Mouse (Mus musculus) limb, embryonic 12.5 days (tissue): Measurements from ENCODE around the gene Gm12830. TPM values are rescaled to one million over a fixed set of nuclear protein-coding genes. Genes with fewer than 3 reads are reported as not detected.

Experiments
- ATAC-seq: fragments of 200-750 bp; cut with Nextera tagmentation; 2 replicates; pipeline ENCODE4 v1.8.0; 2017; ENCODE audit warnings: low read depth, moderate TSS enrichment; ENCODE audit not compliant: insufficient number of reproducible peaks, insufficient read depth, low FRiP score, low TSS enrichment
- H3K27ac ChIP-seq: fragments of 300-500 bp; sonication (generic); 2 replicates; pipeline ENCODE4 v1.5.1; 2016; ENCODE audit warnings: mild to moderate bottlenecking, moderate library complexity
- H3K27me3 ChIP-seq: fragments of 300-500 bp; sonication (generic); 2 replicates; pipeline ENCODE4 v1.6.1; 2016; ENCODE audit warnings: mild to moderate bottlenecking, moderate library complexity
- H3K36me3 ChIP-seq: fragments of 300-500 bp; sonication (generic); 2 replicates; pipeline ENCODE4 v1.6.1; 2016; ENCODE audit warnings: mild to moderate bottlenecking, moderate library complexity
- H3K4me1 ChIP-seq: fragments of 300-500 bp; sonication (generic); replicated peaks from 2 replicates; pipeline ENCODE4 v1.6.1; 2016
- H3K4me2 ChIP-seq: fragments of 300-500 bp; sonication (generic); 2 replicates; pipeline ENCODE4 v1.6.1; 2016; ENCODE audit warnings: mild to moderate bottlenecking, moderate library complexity
- H3K4me3 ChIP-seq: fragments of 300-500 bp; sonication (generic); replicated peaks from 2 replicates; pipeline ENCODE4 v1.5.1; 2016; ENCODE audit warnings: mild to moderate bottlenecking
- H3K9ac ChIP-seq: fragments of 300-500 bp; sonication (generic); replicated peaks from 2 replicates; pipeline ENCODE4 v1.6.1; 2016; ENCODE audit warnings: mild to moderate bottlenecking, moderate library complexity
- H3K9me3 ChIP-seq: fragments of 300-500 bp; sonication (generic); 2 replicates; pipeline ENCODE4 v1.6.1; 2016; ENCODE audit warnings: mild to moderate bottlenecking, moderate library complexity
- WGBS: fragments of 180-500 bp; shearing (Covaris S2); methylation state at CpG from one replicate; pipeline ENCODE4 v1.1.7; 2016; 5-methylcytosine and 5-hydroxymethylcytosine counted together
- polyA plus RNA-seq: library from polyadenylated mRNA; unstranded; fragments of >200 nt; fragmentation: Nextera tagmentation; extraction: Ambion mirVana; gene quantifications from 2 replicates; pipeline ENCODE4 v1.2.1, GENCODE M21; 2016

The Gm12830 gene
- polyA plus RNA-seq, 1 experiment from 2014 or later: not detected

- no peaks in the 10 kb centered on the region for H3K36me3 ChIP-seq
- WGBS: 38% methylated on average over 6 of the region's 6 CpGs
- H3K9me3 ChIP-seq: peaks cover 3% of the 10 kb centered on the region; the same call in 1 of the 2 replicates
- peaks cover 39% of the 10 kb centered on the region for H3K4me1 ChIP-seq
- H3K9ac ChIP-seq: no peak overlapping the region
- peaks cover 60% of the 10 kb centered on the region for H3K27me3 ChIP-seq
- no peak overlapping the region for H3K4me2 ChIP-seq
- H3K4me3 ChIP-seq: no peak overlapping the region
- no peak for ATAC-seq
- no peak overlapping the region for H3K27ac ChIP-seq
Observed at GRCm38 (mm10) chr4:114846723-114847122, 25.2 kb downstream of the Gm12830 start.

- H3K4me3 ChIP-seq: no peak overlapping the region
- H3K4me2 ChIP-seq: no peak overlapping the region
- H3K4me1 ChIP-seq: 0 out of 2 replicates have a peak, but pooled peaks cover 8% of the 10 kb centered on the region
- no peak overlapping the region for H3K27ac ChIP-seq
- WGBS: 49% methylated on average over 2 of the region's 2 CpGs
- H3K9ac ChIP-seq: no peak overlapping the region
- no peak for ATAC-seq
- no peaks in the 10 kb centered on the region for H3K9me3 ChIP-seq
- no peaks in the 10 kb centered on the region for H3K36me3 ChIP-seq
- H3K27me3 ChIP-seq: peaks cover 48% of the 10 kb centered on the region
Observed at GRCm38 (mm10) chr4:114853968-114854367, 32.4 kb downstream of the Gm12830 start.

GRCm38 (mm10) chr4:114858426-114858825 is 36.9 kb downstream of the Gm12830 start:
- no peaks in the 10 kb centered on the region for H3K9me3 ChIP-seq
- H3K4me2 ChIP-seq: no peak overlapping the region
- peaks cover 60% of the 10 kb centered on the region for H3K27me3 ChIP-seq
- H3K4me3 ChIP-seq: no peak overlapping the region
- no peak overlapping the region for H3K27ac ChIP-seq
- H3K4me1 ChIP-seq: 0 out of 2 replicates have a peak, but pooled peaks cover 8% of the 10 kb centered on the region
- no peaks in the 10 kb centered on the region for H3K36me3 ChIP-seq
- WGBS: 44% methylated on average over 5 of the region's 5 CpGs
- ATAC-seq: no peak
- no peak overlapping the region for H3K9ac ChIP-seq

- no peak for ATAC-seq
- WGBS: 77% methylated on average over 5 of the region's 5 CpGs
Observed at GRCm38 (mm10) chr4:114863166-114863565, 41.6 kb downstream of the Gm12830 start.

GRCm38 (mm10) chr4:114869765-114870490 is 48.4 kb downstream of the Gm12830 start:
- H3K4me2 ChIP-seq: no peak overlapping the region
- no peaks in the 10 kb centered on the region for H3K36me3 ChIP-seq
- ATAC-seq: no peak
- H3K4me3 ChIP-seq: no peak overlapping the region
- no peak overlapping the region for H3K9ac ChIP-seq
- WGBS: 49% methylated on average over 11 of the region's 11 CpGs
- no peaks in the 10 kb centered on the region for H3K9me3 ChIP-seq
- peaks cover 39% of the 10 kb centered on the region for H3K27me3 ChIP-seq
- H3K27ac ChIP-seq: no peak overlapping the region
- no peaks in the 10 kb centered on the region for H3K4me1 ChIP-seq

More at GRCm38 (mm10) chr4:114863166-114863565, 41.6 kb downstream of the Gm12830 start:
- Histone ChIP-seq H3K4me3 (no peak overlapping the region), H3K4me1 (no peaks in the 10 kb centered on the region), H3K9me3 (no peaks in the 10 kb centered on the region), H3K9ac (no peak overlapping the region), H3K36me3 (no peaks in the 10 kb centered on the region), H3K27ac (no peak overlapping the region), H3K4me2 (no peak overlapping the region), H3K27me3 (peaks cover 50% of the 10 kb centered on the region)

- Histone ChIP-seq H3K4me2 (no peak overlapping the region), H3K4me3 (no peak overlapping the region), H3K9ac (no peak overlapping the region), H3K9me3 (no peaks in the 10 kb centered on the region), H3K27ac (no peak overlapping the region), H3K27me3 (peaks cover 53% of the 10 kb centered on the region), H3K4me1 (no peaks in the 10 kb centered on the region), H3K36me3 (no peaks in the 10 kb centered on the region)
- WGBS: 23% methylated on average over 8 of the region's 8 CpGs
- no peak for ATAC-seq
Observed at GRCm38 (mm10) chr4:114876441-114876972, 55.0 kb downstream of the Gm12830 start.

GRCm38 (mm10) chr4:114882232-114882631 is 60.7 kb downstream of the Gm12830 start:
- Histone ChIP-seq H3K4me1 (no peaks in the 10 kb centered on the region), H3K36me3 (no peaks in the 10 kb centered on the region), H3K4me2 (no peak overlapping the region), H3K27ac (no peak overlapping the region), H3K27me3 (peaks cover 73% of the 10 kb centered on the region), H3K9ac (no peak overlapping the region), H3K9me3 (no peaks in the 10 kb centered on the region), H3K4me3 (no peak overlapping the region)
- WGBS: 90% methylated on average over 1 of the region's 1 CpGs
- no peak for ATAC-seq

- Histone ChIP-seq H3K9ac (no peak overlapping the region), H3K9me3 (no peaks in the 10 kb centered on the region), H3K4me1 (peaks cover 12% of the 10 kb centered on the region), H3K4me2 (no peak overlapping the region), H3K36me3 (no peaks in the 10 kb centered on the region), H3K4me3 (no peak overlapping the region), H3K27ac (no peak overlapping the region), H3K27me3 (peaks cover 93% of the 10 kb centered on the region)
- 8% methylated on average over 4 of the region's 4 CpGs for WGBS
- no peak for ATAC-seq
Observed at GRCm38 (mm10) chr4:114897853-114898252, 76.3 kb downstream of the Gm12830 start.

GRCm38 (mm10) chr4:114899885-114900284 is 78.4 kb downstream of the Gm12830 start:
- Histone ChIP-seq H3K9me3 (no peaks in the 10 kb centered on the region), H3K9ac (no peak overlapping the region), H3K4me3 (no peak overlapping the region), H3K27me3 (peaks cover 97% of the 10 kb centered on the region), H3K4me2 (no peak overlapping the region), H3K27ac (no peak overlapping the region), H3K36me3 (no peaks in the 10 kb centered on the region), H3K4me1 (peaks cover 12% of the 10 kb centered on the region)
- 5% methylated on average over 3 of the region's 3 CpGs for WGBS
- no peak for ATAC-seq

- Histone ChIP-seq H3K4me2 (no peak overlapping the region), H3K36me3 (no peaks in the 10 kb centered on the region), H3K9me3 (no peaks in the 10 kb centered on the region), H3K27ac (no peak overlapping the region), H3K9ac (no peak overlapping the region), H3K4me3 (no peak overlapping the region), H3K4me1 (peaks cover 12% of the 10 kb centered on the region), H3K27me3 (peaks cover 99% of the 10 kb centered on the region)
- WGBS: 2% methylated on average over 33 of the region's 33 CpGs
- no peak for ATAC-seq
Observed at GRCm38 (mm10) chr4:114900866-114901642, 79.5 kb downstream of the Gm12830 start.

- WGBS: under 1% methylated on average over 42 of the region's 42 CpGs
- Histone ChIP-seq H3K4me1 (peaks cover 12% of the 10 kb centered on the region), H3K27ac (no peak overlapping the region), H3K9me3 (no peaks in the 10 kb centered on the region), H3K27me3 (peaks cover 99% of the 10 kb centered on the region), H3K9ac (no peak overlapping the region), H3K36me3 (no peaks in the 10 kb centered on the region), H3K4me2 (peak overlapping the region; percentile 57), H3K4me3 (peak overlapping the region; percentile 37)
- ATAC-seq: peak; percentile 37; the same call in 1 of the 2 replicates
Observed at GRCm38 (mm10) chr4:114901643-114902351, 80.3 kb downstream of the Gm12830 start.
